Mouse (Mus musculus) lung, adult 2 months (tissue): Measurements from ENCODE around the gene Rbm33.

ENCODE experiments used
- CTCF ChIP-seq: fragments of 200-500 bp; IDR thresholded peaks from 2 replicates; pipeline ENCODE4 v1.5.1; 2011; ENCODE audit warnings: mild to moderate bottlenecking, low read length, control low read depth; ENCODE audit not compliant: insufficient read depth
- POLR2A ChIP-seq: fragments of 200-500 bp; IDR thresholded peaks from 2 replicates; pipeline ENCODE4 v1.6.1; 2011; ENCODE audit warnings: low read depth, mild to moderate bottlenecking, control low read depth, low read length, borderline replicate concordance; ENCODE audit errors: extremely low read depth

DNA sequence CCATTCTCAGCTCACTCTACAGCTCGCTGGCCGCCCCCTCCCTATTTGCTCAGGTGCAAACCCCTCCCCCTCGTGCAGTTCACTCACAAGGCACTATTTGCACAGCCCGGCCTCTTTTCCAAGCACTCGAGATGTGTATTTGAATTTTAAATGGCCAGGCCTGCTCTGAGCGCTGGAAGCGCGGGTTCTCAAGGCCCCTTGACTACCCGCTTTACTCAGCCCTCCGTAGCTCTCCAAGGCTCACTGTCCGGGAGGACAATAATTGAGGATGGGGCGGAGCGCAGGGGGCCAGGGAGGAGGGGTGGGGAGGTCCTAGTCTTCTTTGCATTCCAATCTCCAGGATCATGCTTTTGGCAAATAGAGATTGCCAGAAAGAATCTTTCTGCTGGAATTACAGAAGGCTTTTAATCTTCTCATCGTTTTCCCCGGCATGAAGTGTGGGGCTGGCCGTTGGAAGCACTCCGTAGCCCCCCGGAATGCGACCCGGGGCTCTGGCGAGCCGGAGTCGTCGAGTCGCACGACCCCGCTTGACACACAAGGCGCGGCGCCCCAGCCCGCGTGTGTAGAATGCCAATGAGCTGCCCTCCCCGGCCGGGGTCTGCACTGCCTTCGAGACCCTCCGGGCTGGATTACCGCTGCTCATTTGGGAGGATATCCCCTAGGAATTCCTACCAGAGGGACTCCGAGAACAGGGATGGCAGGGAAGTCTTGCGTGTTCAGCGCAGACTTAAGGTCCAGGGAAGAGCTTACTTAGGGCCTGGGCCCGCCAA, 142.7 kb downstream of the Rbm33 start:
- TF ChIP-seq CTCF = no peak
- no peak for TF ChIP-seq POLR2A
